Mouse (Mus musculus) MEL (cell line): ENCODE data around the gene Grk5. TPM values are rescaled to one million over a fixed set of nuclear protein-coding genes. Genes with fewer than 3 reads are reported as not detected.
"Not testable (repeated sequence)": the region's sequence is repeated elsewhere in the genome, so short reads cannot be mapped to it uniquely, and the experiment has no call there.

Experiments used
- DNase-seq: peaks from one replicate; pipeline ENCODE4 v3.0.0; 2011; ENCODE audit warnings: low read depth, low spot score
- H3K27ac ChIP-seq: 2 replicates; pipeline ENCODE4 v1.5.1; 2012; ENCODE audit warnings: low read depth, mild to moderate bottlenecking, control low read depth, low read length, moderate library complexity; ENCODE audit not compliant: control insufficient read depth
- H3K27me3 ChIP-seq, 2 experiments: fragments of 150-350 bp in 1 of 2; sonication (generic) in 1 of 2; 2 replicates each; pipeline ENCODE4 v1.6.1; 2012; ENCODE audit warnings: low read length in 2 of 2, mild to moderate bottlenecking in 2 of 2, improper control_type of control experiment in 1 of 2, moderate library complexity in 1 of 2; ENCODE audit not compliant: insufficient read depth in 2 of 2, control insufficient read depth in 1 of 2
- H3K36me3 ChIP-seq, 2 experiments: 2 replicates each; pipeline ENCODE4 v1.6.1; 2012 to 2014; ENCODE audit warnings: low read length in 2 of 2, improper control_type of control experiment in 1 of 2, inconsistent platforms in 1 of 2, mild to moderate bottlenecking in 1 of 2; ENCODE audit not compliant: insufficient read depth in 2 of 2, control insufficient read depth in 1 of 2
- H3K4me1 ChIP-seq, 2 experiments: fragments of 150-350 bp in 1 of 2; sonication (generic) in 1 of 2; 2 replicates each; pipeline ENCODE4 v1.6.1; 2012; ENCODE audit warnings: low read length in 2 of 2, improper control_type of control experiment in 1 of 2, mild to moderate bottlenecking in 1 of 2; ENCODE audit not compliant: insufficient read depth in 2 of 2, control insufficient read depth in 1 of 2
- H3K4me3 ChIP-seq, 2 experiments: fragments of 150-350 bp in 1 of 2; sonication (generic) in 1 of 2; 2 replicates each; pipeline ENCODE4 v1.5.1; 2012; ENCODE audit warnings: low read depth in 2 of 2, low read length in 2 of 2, mild to moderate bottlenecking in 2 of 2, moderate library complexity in 2 of 2, control low read depth in 1 of 2, improper control_type of control experiment in 1 of 2; ENCODE audit not compliant: control insufficient read depth in 1 of 2, insufficient read depth in 1 of 2
- H3K79me2 ChIP-seq: 2 replicates; pipeline ENCODE4 v1.6.1; 2012; ENCODE audit warnings: mild to moderate bottlenecking, low read length, moderate library complexity; ENCODE audit not compliant: control insufficient read depth, poor library complexity, insufficient read depth
- H3K9ac ChIP-seq: 2 replicates; pipeline ENCODE4 v1.6.1; 2012; ENCODE audit warnings: low read depth, mild to moderate bottlenecking, control low read depth, low read length, moderate library complexity; ENCODE audit not compliant: control insufficient read depth, poor library complexity, severe bottlenecking
- H3K9me3 ChIP-seq: fragments of 150-350 bp; sonication (generic); replicated peaks from 2 replicates; pipeline ENCODE4 v1.6.1; 2012; ENCODE audit warnings: mild to moderate bottlenecking, low read length, improper control_type of control experiment, moderate library complexity; ENCODE audit not compliant: insufficient read depth
- CTCF ChIP-seq, 3 experiments: IDR thresholded peaks in 2 of 3; conservative IDR thresholded peaks in 1 of 3; 2 replicates each; pipeline ENCODE4 v1.5.1; 2011 to 2012; ENCODE audit warnings: low read length in 3 of 3, low read depth in 2 of 3, mild to moderate bottlenecking in 2 of 3, improper control_type of control experiment in 1 of 3, inconsistent platforms in 1 of 3, mixed read lengths in 1 of 3, moderate library complexity in 1 of 3; ENCODE audit not compliant: control insufficient read depth in 1 of 3, insufficient read depth in 1 of 3, poor library complexity in 1 of 3, severe bottlenecking in 1 of 3
- E2F4 ChIP-seq: IDR thresholded peaks from 2 replicates; pipeline ENCODE4 v1.6.1; 2011; ENCODE audit warnings: low read depth, low read length, improper control_type of control experiment, borderline replicate concordance
- ELF1 ChIP-seq: IDR thresholded peaks from 2 replicates; pipeline ENCODE4 v1.6.1; 2014; ENCODE audit warnings: low read depth, mild to moderate bottlenecking, inconsistent platforms, low read length, improper control_type of control experiment, moderate library complexity
- GABPA ChIP-seq: IDR thresholded peaks from 2 replicates; pipeline ENCODE4 v1.6.1; 2012; ENCODE audit warnings: low read depth, mild to moderate bottlenecking, inconsistent platforms, low read length, improper control_type of control experiment, moderate library complexity
- GATA1 ChIP-seq: IDR thresholded peaks from 2 replicates; pipeline ENCODE4 v1.6.1; 2011; ENCODE audit warnings: low read depth, low read length, improper control_type of control experiment
- JUND ChIP-seq: IDR thresholded peaks from 2 replicates; pipeline ENCODE4 v1.6.1; 2011; ENCODE audit warnings: low read depth, mild to moderate bottlenecking, improper control_type of control experiment, low read length
- KAT2A ChIP-seq: conservative IDR thresholded peaks from 2 replicates; pipeline ENCODE4 v1.6.1; 2012; ENCODE audit warnings: low read depth, low read length, improper control_type of control experiment, inconsistent platforms
- MAX ChIP-seq: IDR thresholded peaks from 2 replicates; pipeline ENCODE4 v1.6.1; 2011; ENCODE audit warnings: low read length, improper control_type of control experiment
- MEF2A ChIP-seq: IDR thresholded peaks from 2 replicates; pipeline ENCODE4 v1.6.1; 2014; ENCODE audit warnings: low read depth, mild to moderate bottlenecking, inconsistent platforms, low read length, improper control_type of control experiment; ENCODE audit not compliant: poor library complexity, insufficient replicate concordance, severe bottlenecking; ENCODE audit errors: extremely low read depth
- MXI1 ChIP-seq: IDR thresholded peaks from 2 replicates; pipeline ENCODE4 v1.6.1; 2011; ENCODE audit warnings: mild to moderate bottlenecking, low read depth, low read length, improper control_type of control experiment
- NELFE ChIP-seq: IDR thresholded peaks from 2 replicates; pipeline ENCODE4 v1.6.1; 2011; ENCODE audit warnings: low read depth, low read length, improper control_type of control experiment
- NRF1 ChIP-seq: IDR thresholded peaks from 2 replicates; pipeline ENCODE4 v1.6.1; 2014; ENCODE audit warnings: low read depth, mild to moderate bottlenecking, inconsistent platforms, low read length, improper control_type of control experiment, moderate library complexity; ENCODE audit not compliant: poor library complexity, insufficient read depth, severe bottlenecking
- POLR2AphosphoS5 ChIP-seq: IDR thresholded peaks from 2 replicates; pipeline ENCODE4 v1.6.1; 2012; ENCODE audit warnings: low read depth, borderline replicate concordance, mild to moderate bottlenecking, inconsistent platforms, low read length, moderate library complexity, mixed read lengths
- RAD21 ChIP-seq: IDR thresholded peaks from 2 replicates; pipeline ENCODE4 v1.6.1; 2011; ENCODE audit warnings: mild to moderate bottlenecking, low read depth, low read length, improper control_type of control experiment
- RCOR1 ChIP-seq: IDR thresholded peaks from 2 replicates; pipeline ENCODE4 v1.6.1; 2012; ENCODE audit warnings: low read depth, mild to moderate bottlenecking, inconsistent platforms, low read length, improper control_type of control experiment
- SIN3A ChIP-seq: IDR thresholded peaks from 2 replicates; pipeline ENCODE4 v1.6.1; 2012; ENCODE audit warnings: low read length, improper control_type of control experiment, inconsistent platforms
- UBTF ChIP-seq: IDR thresholded peaks from 2 replicates; pipeline ENCODE4 v1.6.1; 2012; ENCODE audit warnings: low read depth, mild to moderate bottlenecking, inconsistent platforms, low read length, improper control_type of control experiment, moderate library complexity, borderline replicate concordance; ENCODE audit not compliant: insufficient read depth
- USF2 ChIP-seq, 2 experiments: IDR thresholded peaks; 2 replicates each; pipeline ENCODE4 v1.6.1; 2011 to 2012; ENCODE audit warnings: improper control_type of control experiment in 2 of 2, low read length in 2 of 2, borderline replicate concordance in 1 of 2, inconsistent platforms in 1 of 2, low read depth in 1 of 2, mild to moderate bottlenecking in 1 of 2; ENCODE audit not compliant: insufficient read depth in 1 of 2
- ZNF384 ChIP-seq: IDR thresholded peaks from 2 replicates; pipeline ENCODE4 v1.6.1; 2012; ENCODE audit warnings: low read depth, mild to moderate bottlenecking, inconsistent platforms, low read length, improper control_type of control experiment
- polyA plus RNA-seq, 2 experiments: library from polyadenylated mRNA; stranded (reverse) in 1 of 2; unstranded in 1 of 2; fragments of >175 nt in 1 of 2; fragments of >200 nt in 1 of 2; gene quantifications; 2 replicates each; pipeline versions ENCODE4 v1.2.1 to v1.2.4; 2012; ENCODE audit warnings: low replicate concordance in 2 of 2, low read depth in 1 of 2; ENCODE audit not compliant: insufficient read length in 2 of 2, insufficient read depth in 1 of 2, missing spikeins in 1 of 2
- total RNA-seq: library from RNA; depleted of rRNA; stranded (reverse); fragments of 300-350 nt; gene quantifications from 2 replicates; pipeline ENCODE4 v1.2.3, GENCODE M21; 2012

Grk5 gene
- total and polyA plus RNA-seq, 3 experiments = 4.2 to 8.1 TPM; not detected in 1

- Histone ChIP-seq H3K36me3 (peaks cover 0 to 18% of the 10 kb centered on the region in 2 experiments; a peak in 2 of 4 replicates), H3K9ac (no peak overlapping the region), H3K79me2 (no peaks in the 10 kb centered on the region), H3K4me1 (peaks cover 3 to 12% of the 10 kb centered on the region in 2 experiments), H3K27me3 (no peaks in the 10 kb centered on the region), H3K27ac (no peak overlapping the region), H3K9me3 (no peaks in the 10 kb centered on the region), H3K4me3 (no peak overlapping the region)
- no peak for DNase-seq
- peak; percentile 75 for TF ChIP-seq RCOR1
- TF ChIP-seq MXI1 = no peak
- no peak for TF ChIP-seq E2F4
- TF ChIP-seq NELFE = no peak
- TF ChIP-seq ELF1 = no peak
- no peak for TF ChIP-seq JUND
- 0 out of 2 replicates have a peak, but pooled peaks have one; percentile 12 for TF ChIP-seq GATA1
- TF ChIP-seq RAD21 = no peak
- no peak for TF ChIP-seq NRF1
These were observed 27.5 kb downstream of the Grk5 start for GRCm38 (mm10) chr19:60916869-60917570.

- not testable (repeated sequence) for H3K27me3 ChIP-seq, H3K79me2 ChIP-seq, DNase-seq, H3K4me3 ChIP-seq, H3K4me1 ChIP-seq, H3K9ac ChIP-seq, H3K9me3 ChIP-seq, H3K27ac ChIP-seq, H3K36me3 ChIP-seq
These were observed 35.0 kb downstream of the Grk5 start for GRCm38 (mm10) chr19:60924534-60924933.

- H3K4me1 ChIP-seq = peaks cover 6 to 7% of the 10 kb centered on the region in 2 experiments
- no peak for DNase-seq
- no peak overlapping the region for H3K27ac ChIP-seq
- TF ChIP-seq POLR2AphosphoS5 (no peak), ZNF384 (no peak), GABPA (no peak), MEF2A (no peak), MAX (no peak), SIN3A (no peak), JUND (no peak), UBTF (no peak), NELFE (no peak), KAT2A (no peak), USF2 (IDR thresholded peaks at IDR 0.05; ENCODE audit: borderline replicate concordance in 1 of 2, insufficient read depth in 1 of 2, low read depth in 1 of 2, low read length in 2 of 2) (no peak), CTCF (IDR thresholded peaks at IDR 0.05 in 2 of 3, conservative IDR thresholded peaks at IDR 0.05 in 1 of 3; ENCODE audit: control insufficient read depth in 1 of 3, insufficient read depth in 1 of 3, low read depth in 2 of 3, low read length in 3 of 3, poor library complexity in 1 of 3, severe bottlenecking in 1 of 3) (no peak), RCOR1 (no peak)
- TF ChIP-seq, all 39 proteins: peak for 0
- H3K79me2 ChIP-seq = no peaks in the 10 kb centered on the region
- no peak overlapping the region for H3K9ac ChIP-seq
- H3K27me3 ChIP-seq = no peaks in the 10 kb centered on the region
- no peaks in the 10 kb centered on the region for H3K9me3 ChIP-seq
- H3K36me3 ChIP-seq = peaks cover 0 to 7% of the 10 kb centered on the region in 2 experiments; a peak in 2 of 4 replicates
- H3K4me3 ChIP-seq = no peak overlapping the region
These were observed 45.5 kb downstream of the Grk5 start for GRCm38 (mm10) chr19:60935001-60935400.
